Mouse (Mus musculus): ENCODE results near the gene Atp13a1. TPM values are rescaled to one million over a fixed set of nuclear protein-coding genes. Genes with fewer than 3 reads are reported as not detected.
A peak's percentile ranks its signal among the peaks of the same experiment; 100 is the strongest.

Gene Atp13a1
- polyA plus RNA-seq, 1 experiment from 2014 or later, result 35.8 TPM

GRCm38 (mm10) chr8:69804537-69804936 lies 13.6 kb downstream of the Atp13a1 start:
- 95% methylated on average over 6 of the region's 6 CpGs for WGBS
- ATAC-seq (ENCODE audit: low FRiP score) (no peak), DNase-seq (ENCODE audit: low spot score) (no peak)
- H3K9me3 ChIP-seq (ENCODE audit: control insufficient read depth, low read length), result no peaks in the 10 kb centered on the region
- peaks cover 34% of the 10 kb centered on the region for H3K36me3 ChIP-seq (ENCODE audit: control insufficient read depth, insufficient read depth, low read length)
- no peaks in the 10 kb centered on the region for H3K4me1 ChIP-seq (replicated peaks; ENCODE audit: control insufficient read depth, insufficient read depth, low read length)
- H3K27me3 ChIP-seq (ENCODE audit: control insufficient read depth, insufficient read depth, low read length), result no peaks in the 10 kb centered on the region
- H3K27ac ChIP-seq (ENCODE audit: low read depth, low read length), result no peak overlapping the region
- no peak overlapping the region for H3K4me3 ChIP-seq (ENCODE audit: low read depth, low read length)
- H3K9ac ChIP-seq (ENCODE audit: low read depth, low read length), result no peak overlapping the region
- no peak overlapping the region for H3K4me2 ChIP-seq (replicated peaks; ENCODE audit: low read depth, low read length)

- H3K4me2 ChIP-seq (replicated peaks; ENCODE audit: low read depth, low read length), result no peak overlapping the region
- ATAC-seq (ENCODE audit: low FRiP score) (no peak), DNase-seq (ENCODE audit: low spot score) (no peak)
- no peak overlapping the region for H3K27ac ChIP-seq (ENCODE audit: low read depth, low read length)
- WGBS, result 97% methylated on average over 10 of the region's 10 CpGs
- H3K27me3 ChIP-seq (ENCODE audit: control insufficient read depth, insufficient read depth, low read length), result no peaks in the 10 kb centered on the region
- H3K4me1 ChIP-seq (replicated peaks; ENCODE audit: control insufficient read depth, insufficient read depth, low read length), result no peaks in the 10 kb centered on the region
- H3K9ac ChIP-seq (ENCODE audit: low read depth, low read length), result no peak overlapping the region
- peaks cover 28% of the 10 kb centered on the region for H3K36me3 ChIP-seq (ENCODE audit: control insufficient read depth, insufficient read depth, low read length)
- H3K9me3 ChIP-seq (ENCODE audit: control insufficient read depth, low read length), result no peaks in the 10 kb centered on the region
- no peak overlapping the region for H3K4me3 ChIP-seq (ENCODE audit: low read depth, low read length)
Measured at GRCm38 (mm10) chr8:69805086-69805485, 14.1 kb downstream of the Atp13a1 start.

GRCm38 (mm10) chr8:69805491-69805890 lies 14.5 kb downstream of the Atp13a1 start:
- Histone ChIP-seq H3K9me3 (ENCODE audit: control insufficient read depth, low read length) (no peaks in the 10 kb centered on the region), H3K4me2 (replicated peaks; ENCODE audit: low read depth, low read length) (no peak overlapping the region), H3K4me1 (replicated peaks; ENCODE audit: control insufficient read depth, insufficient read depth, low read length) (no peaks in the 10 kb centered on the region), H3K27me3 (ENCODE audit: control insufficient read depth, insufficient read depth, low read length) (no peaks in the 10 kb centered on the region), H3K4me3 (ENCODE audit: low read depth, low read length) (no peak overlapping the region), H3K27ac (ENCODE audit: low read depth, low read length) (no peak overlapping the region), H3K36me3 (ENCODE audit: control insufficient read depth, insufficient read depth, low read length) (peaks cover 28% of the 10 kb centered on the region), H3K9ac (ENCODE audit: low read depth, low read length) (no peak overlapping the region)
- DNase-seq (ENCODE audit: low spot score) (no peak), ATAC-seq (ENCODE audit: low FRiP score) (no peak)
- WGBS, result 98% methylated on average over 9 of the region's 9 CpGs

GRCm38 (mm10) chr8:69807236-69807635 lies 16.3 kb downstream of the Atp13a1 start:
- 91% methylated on average over 5 of the region's 5 CpGs for WGBS
- no peak overlapping the region for H3K9ac ChIP-seq (ENCODE audit: low read depth, low read length)
- H3K36me3 ChIP-seq (ENCODE audit: control insufficient read depth, insufficient read depth, low read length), result peaks cover 23% of the 10 kb centered on the region
- no peak overlapping the region for H3K4me2 ChIP-seq (replicated peaks; ENCODE audit: low read depth, low read length)
- DNase-seq (ENCODE audit: low spot score) (no peak), ATAC-seq (ENCODE audit: low FRiP score) (no peak)
- no peaks in the 10 kb centered on the region for H3K27me3 ChIP-seq (ENCODE audit: control insufficient read depth, insufficient read depth, low read length)
- no peak overlapping the region for H3K27ac ChIP-seq (ENCODE audit: low read depth, low read length)
- H3K9me3 ChIP-seq (ENCODE audit: control insufficient read depth, low read length), result no peaks in the 10 kb centered on the region
- no peaks in the 10 kb centered on the region for H3K4me1 ChIP-seq (replicated peaks; ENCODE audit: control insufficient read depth, insufficient read depth, low read length)
- no peak overlapping the region for H3K4me3 ChIP-seq (ENCODE audit: low read depth, low read length)

- 8% methylated on average over 25 of the region's 28 CpGs for WGBS
Measured at GRCm38 (mm10) chr8:69808094-69808863, 17.3 kb downstream of the Atp13a1 start, which contains the start of gene Gmip. Gene Gmip, plus strand, starts transcription at chr8:69808679.

GRCm38 (mm10) chr8:69808864-69809403 lies 18.0 kb downstream of the Atp13a1 start:
- Histone ChIP-seq H3K4me1 (replicated peaks; ENCODE audit: control insufficient read depth, insufficient read depth, low read length) (no peaks in the 10 kb centered on the region), H3K4me3 (ENCODE audit: low read depth, low read length) (peak overlapping the region; percentile 55), H3K4me2 (replicated peaks; ENCODE audit: low read depth, low read length) (peak overlapping the region; percentile 72), H3K9ac (ENCODE audit: low read depth, low read length) (peak overlapping the region; percentile 57), H3K27ac (ENCODE audit: low read depth, low read length) (peak overlapping the region; percentile 47), H3K27me3 (ENCODE audit: control insufficient read depth, insufficient read depth, low read length) (no peaks in the 10 kb centered on the region), H3K9me3 (ENCODE audit: control insufficient read depth, low read length) (no peaks in the 10 kb centered on the region), H3K36me3 (ENCODE audit: control insufficient read depth, insufficient read depth, low read length) (peaks cover 25% of the 10 kb centered on the region)
- DNase-seq (ENCODE audit: low spot score) (peak; percentile 55), ATAC-seq (ENCODE audit: low FRiP score) (peak; percentile 81)
- WGBS, result 3% methylated on average over 21 of the region's 23 CpGs

More at GRCm38 (mm10) chr8:69808094-69808863, 17.3 kb downstream of the Atp13a1 start, which contains the start of gene Gmip:
- Histone ChIP-seq H3K4me3 (ENCODE audit: low read depth, low read length) (peak within 1 kb of the TSS; percentile 55), H3K9ac (ENCODE audit: low read depth, low read length) (peak within 1 kb of the TSS; percentile 57), H3K4me2 (replicated peaks; ENCODE audit: low read depth, low read length) (peak within 1 kb of the TSS; percentile 72), H3K27me3 (ENCODE audit: control insufficient read depth, insufficient read depth, low read length) (no peaks in the 10 kb centered on the region), H3K4me1 (replicated peaks; ENCODE audit: control insufficient read depth, insufficient read depth, low read length) (no peaks in the 10 kb centered on the region), H3K36me3 (ENCODE audit: control insufficient read depth, insufficient read depth, low read length) (peaks cover 23% of the 10 kb centered on the region), H3K9me3 (ENCODE audit: control insufficient read depth, low read length) (no peaks in the 10 kb centered on the region), H3K27ac (ENCODE audit: low read depth, low read length) (peak within 1 kb of the TSS; percentile 47)
- peak; percentile 84 for DNase-seq (ENCODE audit: low spot score)
- ATAC-seq (ENCODE audit: low FRiP score), result peak; percentile 83

- no peak for DNase-seq (ENCODE audit: low spot score)
Measured at GRCm38 (mm10) chr8:69809820-69810219, 18.9 kb downstream of the Atp13a1 start.

GRCm38 (mm10) chr8:69814881-69815280 lies 23.9 kb downstream of the Atp13a1 start:
- Histone ChIP-seq H3K36me3 (ENCODE audit: control insufficient read depth, insufficient read depth, low read length) (peaks cover 8% of the 10 kb centered on the region), H3K9ac (ENCODE audit: low read depth, low read length) (no peak overlapping the region), H3K27ac (ENCODE audit: low read depth, low read length) (no peak overlapping the region), H3K4me3 (ENCODE audit: low read depth, low read length) (no peak overlapping the region), H3K9me3 (ENCODE audit: control insufficient read depth, low read length) (no peaks in the 10 kb centered on the region), H3K4me1 (replicated peaks; ENCODE audit: control insufficient read depth, insufficient read depth, low read length) (no peaks in the 10 kb centered on the region), H3K27me3 (ENCODE audit: control insufficient read depth, insufficient read depth, low read length) (no peaks in the 10 kb centered on the region), H3K4me2 (replicated peaks; ENCODE audit: low read depth, low read length) (no peak overlapping the region)
- no peak for DNase-seq (ENCODE audit: low spot score)
- ATAC-seq (ENCODE audit: low FRiP score), result no peak
- 91% methylated on average over 2 of the region's 2 CpGs for WGBS

More at GRCm38 (mm10) chr8:69809820-69810219, 18.9 kb downstream of the Atp13a1 start:
- no peak overlapping the region for H3K4me2 ChIP-seq (replicated peaks; ENCODE audit: low read depth, low read length)
- no peaks in the 10 kb centered on the region for H3K27me3 ChIP-seq (ENCODE audit: control insufficient read depth, insufficient read depth, low read length)
- 75% methylated on average over 3 of the region's 3 CpGs for WGBS
- no peak overlapping the region for H3K4me3 ChIP-seq (ENCODE audit: low read depth, low read length)
- peaks cover 31% of the 10 kb centered on the region for H3K36me3 ChIP-seq (ENCODE audit: control insufficient read depth, insufficient read depth, low read length)
- H3K4me1 ChIP-seq (replicated peaks; ENCODE audit: control insufficient read depth, insufficient read depth, low read length), result no peaks in the 10 kb centered on the region
- ATAC-seq (ENCODE audit: low FRiP score), result no peak
- no peak overlapping the region for H3K27ac ChIP-seq (ENCODE audit: low read depth, low read length)
- H3K9ac ChIP-seq (ENCODE audit: low read depth, low read length), result no peak overlapping the region; the same call in 1 of the 2 replicates
- H3K9me3 ChIP-seq (ENCODE audit: control insufficient read depth, low read length), result no peaks in the 10 kb centered on the region

- Histone ChIP-seq H3K36me3 (ENCODE audit: control insufficient read depth, insufficient read depth, low read length) (peaks cover 8% of the 10 kb centered on the region), H3K4me3 (ENCODE audit: low read depth, low read length) (no peak overlapping the region), H3K4me2 (replicated peaks; ENCODE audit: low read depth, low read length) (no peak overlapping the region), H3K27me3 (ENCODE audit: control insufficient read depth, insufficient read depth, low read length) (no peaks in the 10 kb centered on the region), H3K9ac (ENCODE audit: low read depth, low read length) (no peak overlapping the region), H3K4me1 (replicated peaks; ENCODE audit: control insufficient read depth, insufficient read depth, low read length) (no peaks in the 10 kb centered on the region), H3K27ac (ENCODE audit: low read depth, low read length) (no peak overlapping the region), H3K9me3 (ENCODE audit: control insufficient read depth, low read length) (no peaks in the 10 kb centered on the region)
- DNase-seq (ENCODE audit: low spot score) (no peak), ATAC-seq (ENCODE audit: low FRiP score) (no peak)
- WGBS, result 94% methylated on average over 4 of the region's 4 CpGs
Measured at GRCm38 (mm10) chr8:69815396-69815795, 24.4 kb downstream of the Atp13a1 start.
